Mouse (Mus musculus): ENCODE results near the gene Gm10073.
"Not testable (repeated sequence)": the region's sequence is repeated elsewhere in the genome, so short reads cannot be mapped to it uniquely, and the experiment has no call there.

Gm10073 gene

GRCm38 (mm10) chr8:106573168-106573567, at the start of gene Gm10073:
TSS of gene Gm10073 (minus strand) at chr8:106573461.
- not testable (repeated sequence) for DNase-seq (ENCODE audit: low read depth, low spot score)

DNA sequence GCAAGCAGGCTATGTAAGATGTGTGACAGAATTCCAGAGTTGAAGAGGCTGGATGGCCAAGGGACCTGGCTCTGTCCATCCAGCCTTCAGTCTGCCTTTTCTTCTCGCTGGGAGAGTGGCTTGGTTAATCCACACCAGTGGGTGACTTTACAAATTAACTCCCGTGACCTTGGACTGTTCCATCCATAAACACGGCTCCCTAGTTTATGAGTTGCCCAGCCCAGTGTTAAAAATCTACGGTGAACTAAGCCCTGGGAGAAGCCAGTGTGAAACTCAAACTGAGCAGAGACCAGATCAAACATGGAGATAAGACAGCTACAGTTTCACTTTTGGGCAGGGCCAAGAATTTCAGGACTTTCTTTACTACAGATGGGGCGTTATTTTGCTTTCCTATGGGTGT, 49.8 kb upstream of the Gm10073 start:
- DNase-seq (ENCODE audit: low read depth, low spot score): no peak

DNA sequence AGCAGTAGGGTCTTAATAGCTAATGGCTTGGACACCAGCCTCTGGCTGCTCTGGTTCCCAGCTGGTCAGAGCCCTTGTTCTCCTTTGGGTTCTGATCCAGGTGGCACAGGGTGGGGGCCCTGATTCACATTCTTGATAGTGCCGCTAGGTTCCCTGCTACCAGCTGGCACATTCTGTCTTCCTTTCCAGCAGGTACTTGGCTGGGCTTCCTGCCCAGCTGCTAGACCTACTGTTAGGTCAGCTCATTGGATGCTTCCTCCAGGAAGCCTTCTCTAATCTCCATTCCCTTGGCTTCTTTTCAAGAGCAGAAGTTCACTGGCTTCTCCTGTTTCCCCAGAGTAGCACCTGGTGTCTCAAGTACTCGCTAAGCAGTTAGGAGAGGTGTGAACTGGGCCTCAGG, 47.2 kb upstream of the Gm10073 start:
- DNase-seq (ENCODE audit: low read depth, low spot score): no peak

- DNase-seq (ENCODE audit: low read depth, low spot score): no peak
These were observed 46.4 kb upstream of the Gm10073 start for GRCm38 (mm10) chr8:106619549-106620245.

GRCm38 (mm10) chr8:106618324-106618723, 45.1 kb upstream of the Gm10073 start:
- DNase-seq (ENCODE audit: low read depth, low spot score): no peak

DNA sequence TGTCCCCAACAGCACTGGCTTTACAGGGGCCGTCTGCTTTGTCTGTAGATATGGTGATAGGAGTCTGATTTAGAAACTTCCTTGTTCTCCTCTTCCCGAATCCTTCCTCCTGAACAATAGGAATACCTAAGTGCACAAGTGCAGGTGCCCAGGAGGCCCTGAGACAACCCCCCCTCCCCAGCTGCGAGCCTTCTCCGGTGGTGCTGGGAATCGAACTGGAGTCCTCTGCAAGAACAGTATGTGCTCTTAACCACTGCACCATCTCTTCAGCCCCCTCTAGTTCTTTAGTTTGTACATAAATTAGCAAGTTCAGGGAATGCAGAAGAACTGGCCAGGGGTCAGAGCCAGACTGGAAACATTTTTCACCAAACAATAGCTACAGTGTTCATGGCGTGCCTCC, 44.6 kb upstream of the Gm10073 start:
- DNase-seq (ENCODE audit: low read depth, low spot score): no peak

- no peak for DNase-seq (ENCODE audit: low read depth, low spot score)
These were observed 43.9 kb upstream of the Gm10073 start for GRCm38 (mm10) chr8:106617196-106617595.

DNA sequence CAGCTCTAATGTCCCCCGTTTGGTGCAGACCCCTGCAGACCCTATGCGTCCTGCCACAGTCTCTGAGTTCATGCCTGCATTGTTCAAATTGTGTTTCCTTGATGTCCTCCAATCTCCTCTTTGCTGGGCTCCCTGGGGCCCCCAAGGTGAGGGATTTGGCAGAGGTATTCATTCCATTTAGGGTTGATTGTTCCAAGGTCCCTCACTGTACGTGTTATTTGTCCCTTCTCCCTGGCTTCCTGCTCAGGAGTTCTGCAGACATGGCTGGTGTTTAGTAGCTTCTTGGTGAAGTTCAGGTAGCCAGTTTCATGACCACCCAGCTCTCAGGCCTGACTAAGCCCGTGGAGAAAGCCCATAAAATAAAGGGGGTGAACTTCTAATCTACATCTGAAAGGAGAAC, 43.4 kb upstream of the Gm10073 start:
- DNase-seq (ENCODE audit: low read depth, low spot score): no peak

DNA sequence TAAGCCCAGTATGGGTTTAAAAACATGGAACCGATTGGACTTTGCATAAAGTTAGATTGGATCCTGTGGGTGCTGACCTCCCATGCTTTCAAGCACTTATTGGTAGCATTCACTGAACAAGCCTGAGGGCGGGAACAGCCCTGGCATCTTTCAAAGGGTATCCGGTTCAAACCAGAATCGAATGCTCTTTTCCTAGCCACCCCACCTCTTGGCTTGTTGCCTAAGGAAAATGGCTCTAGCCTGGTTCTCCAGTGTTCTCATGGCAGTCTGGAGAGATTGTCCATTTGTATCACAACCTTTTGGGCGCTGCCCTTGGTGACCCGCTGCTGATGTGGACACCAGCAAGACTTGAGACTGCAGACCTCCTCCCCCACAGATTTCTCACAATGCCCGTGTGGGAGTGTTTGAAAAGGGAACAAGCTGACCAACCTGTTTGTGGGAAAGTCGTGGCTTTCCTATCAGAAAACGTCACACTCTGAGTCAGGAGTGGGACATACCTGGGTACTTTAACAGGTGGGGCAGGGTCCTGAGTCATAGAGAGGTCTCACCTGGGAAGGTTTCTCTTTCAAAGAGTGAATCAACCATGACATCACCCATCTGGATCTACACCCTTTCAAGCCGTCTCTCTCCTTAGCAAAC, 42.5 kb upstream of the Gm10073 start:
- DNase-seq (ENCODE audit: low read depth, low spot score): no peak

GRCm38 (mm10) chr8:106614704-106615103, 41.4 kb upstream of the Gm10073 start:
- DNase-seq (ENCODE audit: low read depth, low spot score): no peak

GRCm38 (mm10) chr8:106612047-106612446, 38.8 kb upstream of the Gm10073 start:
- no peak for DNase-seq (ENCODE audit: low read depth, low spot score)

GRCm38 (mm10) chr8:106610958-106611640, 37.8 kb upstream of the Gm10073 start:
- DNase-seq (ENCODE audit: low read depth, low spot score): no peak

- no peak for DNase-seq (ENCODE audit: low read depth, low spot score)
These were observed 36.0 kb upstream of the Gm10073 start for GRCm38 (mm10) chr8:106609076-106609903.

DNA sequence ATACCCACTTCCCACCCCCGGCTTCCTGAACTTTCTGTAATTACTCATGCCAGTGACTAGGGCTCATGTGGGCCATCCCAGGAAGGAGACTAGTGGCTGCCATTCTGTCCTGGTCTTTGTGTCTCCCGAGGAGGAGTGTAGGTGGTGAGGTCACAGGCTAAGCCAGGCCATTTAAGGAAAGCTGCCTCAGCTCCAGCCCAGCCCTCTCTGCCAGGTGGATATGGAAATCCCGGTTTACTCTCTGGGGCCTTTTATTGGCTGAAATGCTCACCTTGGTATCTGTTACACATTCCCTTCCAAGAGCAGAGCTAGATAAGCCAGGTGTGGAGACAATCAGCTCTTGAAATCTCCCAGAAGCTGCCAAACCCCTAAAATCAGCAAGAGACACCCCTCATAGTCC, 35.2 kb upstream of the Gm10073 start:
- DNase-seq (ENCODE audit: low read depth, low spot score): no peak

DNA sequence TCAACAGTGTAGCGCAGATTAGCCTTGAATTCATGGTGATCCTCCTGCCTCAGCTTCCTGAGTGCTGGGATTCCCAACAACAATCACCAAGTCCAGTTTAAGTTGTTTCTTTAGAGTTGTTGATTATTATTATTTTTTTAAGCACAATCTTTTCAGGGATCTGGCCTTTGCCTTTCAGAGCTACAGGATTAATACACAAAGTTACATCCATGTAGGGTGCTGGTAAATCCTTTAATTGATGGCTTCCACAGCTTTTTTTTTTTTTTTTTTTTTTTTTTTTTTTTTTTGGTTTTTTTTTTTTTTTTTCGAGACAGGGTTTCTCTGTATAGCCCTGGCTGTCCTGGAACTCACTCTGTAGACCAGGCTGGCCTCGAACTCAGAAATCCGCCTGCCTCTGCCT, 34.5 kb upstream of the Gm10073 start:
- not testable (repeated sequence) for DNase-seq (ENCODE audit: low read depth, low spot score)

DNA sequence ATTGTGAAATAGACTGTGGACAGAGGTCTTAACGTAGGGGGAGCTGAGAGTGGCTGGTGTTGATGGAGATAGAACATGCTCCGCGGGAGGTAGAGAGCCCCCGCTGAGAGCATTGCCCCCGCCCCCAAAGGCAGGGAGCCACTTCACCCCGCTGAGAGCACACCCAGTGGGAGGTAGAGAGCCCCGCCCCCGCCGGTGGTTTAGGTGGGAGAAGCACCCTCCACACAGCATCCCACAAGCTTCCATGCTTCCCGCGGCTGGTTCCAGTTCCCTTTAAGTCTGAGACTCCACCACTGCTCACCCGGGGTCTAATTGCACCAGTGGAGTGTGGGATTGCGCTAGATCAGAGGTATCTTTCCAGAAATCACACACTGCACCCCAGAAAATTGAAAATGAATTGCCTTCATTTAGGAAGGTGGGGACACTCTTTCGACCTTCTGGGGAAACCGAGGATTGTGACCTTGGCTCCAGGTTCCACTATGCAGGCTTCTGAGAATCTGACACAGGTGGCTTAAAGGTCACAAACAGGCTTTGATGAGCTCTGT, 33.4 kb upstream of the Gm10073 start:
- no peak for DNase-seq (ENCODE audit: low read depth, low spot score)

GRCm38 (mm10) chr8:106606121-106606520, 32.9 kb upstream of the Gm10073 start:
- no peak for DNase-seq (ENCODE audit: low read depth, low spot score)

DNA sequence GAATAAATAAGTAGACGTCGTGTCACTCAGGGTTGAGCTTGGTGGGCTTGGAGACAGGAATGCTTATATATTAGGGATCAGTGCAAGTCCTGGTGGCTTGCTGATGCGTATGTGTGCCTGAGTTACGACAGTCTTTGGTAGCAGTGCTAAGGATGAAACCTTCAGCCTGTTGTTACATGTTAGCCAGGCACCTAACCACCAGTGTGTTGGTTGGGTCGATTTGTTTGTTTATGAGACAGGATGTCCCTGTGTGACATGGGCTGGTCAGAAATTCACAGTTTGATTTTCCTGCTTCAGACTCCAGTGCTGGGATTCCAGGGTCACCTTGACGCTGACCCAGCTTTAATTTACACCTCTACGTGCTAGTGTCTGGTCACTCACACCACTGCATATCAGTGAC, 32.4 kb upstream of the Gm10073 start:
- no peak for DNase-seq (ENCODE audit: low read depth, low spot score)

GRCm38 (mm10) chr8:106603933-106604332, 30.7 kb upstream of the Gm10073 start:
- DNase-seq (ENCODE audit: low read depth, low spot score): no peak

- DNase-seq (ENCODE audit: low read depth, low spot score): no peak
These were observed 30.0 kb upstream of the Gm10073 start, which contains the start of gene Cdh1 for GRCm38 (mm10) chr8:106603131-106603819. TSS of gene Cdh1 (plus strand) at chr8:106603351.

Data from c-Kit-negative CD71-positive TER-119-positive erythroid progenitor cells, embryonic 14.5 days (primary cell).